Mouse (Mus musculus): ENCODE data around the gene Nfib. TPM values are rescaled to one million over a fixed set of nuclear protein-coding genes. Genes with fewer than 3 reads are reported as not detected.

Nfib gene
- total and polyA plus RNA-seq, 3 experiments: not detected

DNA sequence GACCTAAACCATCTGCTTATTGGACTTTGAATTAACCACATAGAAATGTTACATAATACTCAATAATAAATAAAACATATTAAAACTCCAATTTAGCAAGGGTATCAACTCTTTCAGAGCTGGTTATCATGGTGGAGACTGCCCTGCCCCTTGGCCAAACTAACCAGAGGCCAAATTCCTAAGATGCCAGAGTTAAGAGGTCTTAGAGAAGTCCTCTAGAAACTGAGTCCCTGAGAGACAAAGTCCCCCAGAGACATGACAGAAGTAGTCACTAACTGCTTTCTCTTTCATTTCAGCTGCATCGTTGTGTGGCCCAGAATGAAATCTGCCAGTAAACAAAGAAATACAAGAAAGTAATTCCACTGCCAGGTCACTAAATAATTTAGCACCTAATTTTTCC, 221.7 kb downstream of the Nfib start:
- no peak overlapping the region for H3K9ac ChIP-seq (ENCODE audit: control insufficient read depth, low read depth, low read length, poor library complexity, severe bottlenecking)
- no peaks in the 10 kb centered on the region for H3K9me3 ChIP-seq (replicated peaks; ENCODE audit: insufficient read depth, low read length)
- H3K79me2 ChIP-seq (ENCODE audit: control insufficient read depth, insufficient read depth, low read length, poor library complexity): no peaks in the 10 kb centered on the region
- no peaks in the 10 kb centered on the region for H3K27me3 ChIP-seq (ENCODE audit: control insufficient read depth in 1 of 2, insufficient read depth in 2 of 2, low read length in 2 of 2)
- no peaks in the 10 kb centered on the region for H3K4me1 ChIP-seq (ENCODE audit: control insufficient read depth in 1 of 2, insufficient read depth in 2 of 2, low read length in 2 of 2)
- DNase-seq (ENCODE audit: low read depth, low spot score): no peak
- TF ChIP-seq ETS1 (IDR thresholded peaks at IDR 0.05; ENCODE audit: low read depth, low read length) (no peak), UBTF (IDR thresholded peaks at IDR 0.05; ENCODE audit: borderline replicate concordance, insufficient read depth, low read depth, low read length) (no peak), MXI1 (IDR thresholded peaks at IDR 0.05; ENCODE audit: low read depth, low read length) (no peak), KAT2A (conservative IDR thresholded peaks at IDR 0.05; ENCODE audit: low read depth, low read length) (no peak), MYC (IDR thresholded peaks at IDR 0.05; ENCODE audit: low read depth, low read length) (no peak), BHLHE40 (IDR thresholded peaks at IDR 0.05; ENCODE audit: borderline replicate concordance, low read depth, low read length) (no peak), ZMIZ1 (IDR thresholded peaks at IDR 0.05; ENCODE audit: low read depth, low read length) (no peak), POLR2AphosphoS2 (IDR thresholded peaks at IDR 0.05; ENCODE audit: low read length) (no peak), NRF1 (IDR thresholded peaks at IDR 0.05; ENCODE audit: insufficient read depth, low read depth, low read length, poor library complexity, severe bottlenecking) (no peak), E2F4 (IDR thresholded peaks at IDR 0.05; ENCODE audit: borderline replicate concordance, low read depth, low read length) (no peak), CHD1 (IDR thresholded peaks at IDR 0.05; ENCODE audit: low read depth, low read length) (no peak), GATA1 (IDR thresholded peaks at IDR 0.05; ENCODE audit: low read depth, low read length) (no peak), ZNF384 (IDR thresholded peaks at IDR 0.05; ENCODE audit: low read depth, low read length) (no peak), SMC3 (IDR thresholded peaks at IDR 0.05; ENCODE audit: low read depth, low read length) (no peak), USF2 (IDR thresholded peaks at IDR 0.05; ENCODE audit: borderline replicate concordance in 1 of 2, insufficient read depth in 1 of 2, low read depth in 1 of 2, low read length in 2 of 2) (no peak), POLR2A (IDR thresholded peaks at IDR 0.05; ENCODE audit: control insufficient read depth in 1 of 2, insufficient read depth in 1 of 2, low read depth in 1 of 2, low read length in 2 of 2, poor library complexity in 1 of 2) (no peak)
- H3K4me3 ChIP-seq (ENCODE audit: control insufficient read depth in 1 of 2, insufficient read depth in 1 of 2, low read depth in 2 of 2, low read length in 2 of 2): no peak overlapping the region
- no peak overlapping the region for H3K27ac ChIP-seq (ENCODE audit: control insufficient read depth, low read depth, low read length)
- H3K36me3 ChIP-seq (ENCODE audit: control insufficient read depth in 1 of 2, insufficient read depth in 2 of 2, low read length in 2 of 2): no peaks in the 10 kb centered on the region

DNA sequence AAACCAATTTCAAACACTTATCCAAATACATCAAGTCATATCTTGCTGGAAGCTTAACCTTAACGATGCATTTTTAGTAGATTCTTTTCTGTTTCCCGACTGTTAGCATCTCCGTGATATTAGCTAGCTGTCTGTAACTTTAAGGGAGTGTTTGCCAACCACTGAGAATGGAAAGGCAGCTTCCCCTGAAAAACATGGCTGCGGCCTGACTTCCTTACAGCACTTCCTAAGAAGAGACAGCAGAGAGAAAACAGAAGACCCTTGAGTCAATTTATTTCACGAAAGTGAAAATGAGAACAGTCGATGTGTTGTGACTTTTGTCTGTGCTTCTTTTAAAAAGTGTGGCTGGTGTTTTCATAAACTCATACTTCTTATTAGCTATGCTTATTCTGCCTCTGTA, 222.3 kb downstream of the Nfib start:
- H3K9ac ChIP-seq (ENCODE audit: control insufficient read depth, low read depth, low read length, poor library complexity, severe bottlenecking): no peak overlapping the region
- H3K4me3 ChIP-seq (ENCODE audit: control insufficient read depth in 1 of 2, insufficient read depth in 1 of 2, low read depth in 2 of 2, low read length in 2 of 2): no peak overlapping the region
- no peaks in the 10 kb centered on the region for H3K27me3 ChIP-seq (ENCODE audit: control insufficient read depth in 1 of 2, insufficient read depth in 2 of 2, low read length in 2 of 2)
- H3K9me3 ChIP-seq (replicated peaks; ENCODE audit: insufficient read depth, low read length): no peaks in the 10 kb centered on the region
- DNase-seq (ENCODE audit: low read depth, low spot score): no peak
- H3K79me2 ChIP-seq (ENCODE audit: control insufficient read depth, insufficient read depth, low read length, poor library complexity): no peaks in the 10 kb centered on the region
- no peaks in the 10 kb centered on the region for H3K36me3 ChIP-seq (ENCODE audit: control insufficient read depth in 1 of 2, insufficient read depth in 2 of 2, low read length in 2 of 2)
- no peaks in the 10 kb centered on the region for H3K4me1 ChIP-seq (ENCODE audit: control insufficient read depth in 1 of 2, insufficient read depth in 2 of 2, low read length in 2 of 2)
- H3K27ac ChIP-seq (ENCODE audit: control insufficient read depth, low read depth, low read length): no peak overlapping the region
- TF ChIP-seq SMC3 (IDR thresholded peaks at IDR 0.05; ENCODE audit: low read depth, low read length) (no peak), POLR2AphosphoS5 (IDR thresholded peaks at IDR 0.05; ENCODE audit: borderline replicate concordance, low read depth, low read length) (no peak), CHD1 (IDR thresholded peaks at IDR 0.05; ENCODE audit: low read depth, low read length) (no peak), HCFC1 (IDR thresholded peaks at IDR 0.05; ENCODE audit: low read depth, low read length) (no peak), ZKSCAN1 (IDR thresholded peaks at IDR 0.05; ENCODE audit: low read depth, low read length) (no peak), ZMIZ1 (IDR thresholded peaks at IDR 0.05; ENCODE audit: low read depth, low read length) (no peak), GABPA (IDR thresholded peaks at IDR 0.05; ENCODE audit: low read depth, low read length) (no peak), USF1 (IDR thresholded peaks at IDR 0.05; ENCODE audit: low read depth, low read length) (no peak), MEF2A (IDR thresholded peaks at IDR 0.05; ENCODE audit: extremely low read depth, insufficient replicate concordance, low read depth, low read length, poor library complexity, severe bottlenecking) (no peak), MAX (IDR thresholded peaks at IDR 0.05; ENCODE audit: low read length) (no peak), JUND (IDR thresholded peaks at IDR 0.05; ENCODE audit: low read depth, low read length) (no peak), ZNF384 (IDR thresholded peaks at IDR 0.05; ENCODE audit: low read depth, low read length) (no peak), E2F4 (IDR thresholded peaks at IDR 0.05; ENCODE audit: borderline replicate concordance, low read depth, low read length) (no peak), GATA1 (IDR thresholded peaks at IDR 0.05; ENCODE audit: low read depth, low read length) (no peak), RAD21 (IDR thresholded peaks at IDR 0.05; ENCODE audit: low read depth, low read length) (no peak)
